Mouse (Mus musculus) MEL (cell line): Measurements from ENCODE around the gene Rpl41. TPM values are rescaled to one million over a fixed set of nuclear protein-coding genes. Genes with fewer than 3 reads are reported as not detected.
A peak's percentile ranks its signal among the peaks of the same experiment; 100 is the strongest.

Source experiments
- DNase-seq: peaks from one replicate; pipeline ENCODE4 v3.0.0; 2011; ENCODE audit warnings: low read depth, low spot score
- H3K27ac ChIP-seq: 2 replicates; pipeline ENCODE4 v1.5.1; 2012; ENCODE audit warnings: low read depth, mild to moderate bottlenecking, control low read depth, low read length, moderate library complexity; ENCODE audit not compliant: control insufficient read depth
- H3K27me3 ChIP-seq, 2 experiments: fragments of 150-350 bp in 1 of 2; sonication (generic) in 1 of 2; 2 replicates each; pipeline ENCODE4 v1.6.1; 2012; ENCODE audit warnings: low read length in 2 of 2, mild to moderate bottlenecking in 2 of 2, improper control_type of control experiment in 1 of 2, moderate library complexity in 1 of 2; ENCODE audit not compliant: insufficient read depth in 2 of 2, control insufficient read depth in 1 of 2
- H3K36me3 ChIP-seq, 2 experiments: 2 replicates each; pipeline ENCODE4 v1.6.1; 2012 to 2014; ENCODE audit warnings: low read length in 2 of 2, improper control_type of control experiment in 1 of 2, inconsistent platforms in 1 of 2, mild to moderate bottlenecking in 1 of 2; ENCODE audit not compliant: insufficient read depth in 2 of 2, control insufficient read depth in 1 of 2
- H3K4me1 ChIP-seq, 2 experiments: fragments of 150-350 bp in 1 of 2; sonication (generic) in 1 of 2; 2 replicates each; pipeline ENCODE4 v1.6.1; 2012; ENCODE audit warnings: low read length in 2 of 2, improper control_type of control experiment in 1 of 2, mild to moderate bottlenecking in 1 of 2; ENCODE audit not compliant: insufficient read depth in 2 of 2, control insufficient read depth in 1 of 2
- H3K4me3 ChIP-seq, 2 experiments: fragments of 150-350 bp in 1 of 2; sonication (generic) in 1 of 2; 2 replicates each; pipeline ENCODE4 v1.5.1; 2012; ENCODE audit warnings: low read depth in 2 of 2, low read length in 2 of 2, mild to moderate bottlenecking in 2 of 2, moderate library complexity in 2 of 2, control low read depth in 1 of 2, improper control_type of control experiment in 1 of 2; ENCODE audit not compliant: control insufficient read depth in 1 of 2, insufficient read depth in 1 of 2
- H3K79me2 ChIP-seq: 2 replicates; pipeline ENCODE4 v1.6.1; 2012; ENCODE audit warnings: mild to moderate bottlenecking, low read length, moderate library complexity; ENCODE audit not compliant: control insufficient read depth, poor library complexity, insufficient read depth
- H3K9ac ChIP-seq: 2 replicates; pipeline ENCODE4 v1.6.1; 2012; ENCODE audit warnings: low read depth, mild to moderate bottlenecking, control low read depth, low read length, moderate library complexity; ENCODE audit not compliant: control insufficient read depth, poor library complexity, severe bottlenecking
- H3K9me3 ChIP-seq: fragments of 150-350 bp; sonication (generic); replicated peaks from 2 replicates; pipeline ENCODE4 v1.6.1; 2012; ENCODE audit warnings: mild to moderate bottlenecking, low read length, improper control_type of control experiment, moderate library complexity; ENCODE audit not compliant: insufficient read depth
- BHLHE40 ChIP-seq: IDR thresholded peaks from 2 replicates; pipeline ENCODE4 v1.6.1; 2012; ENCODE audit warnings: low read depth, mild to moderate bottlenecking, inconsistent platforms, low read length, improper control_type of control experiment, borderline replicate concordance
- CHD1 ChIP-seq: IDR thresholded peaks from 2 replicates; pipeline ENCODE4 v1.6.1; 2012; ENCODE audit warnings: low read depth, mild to moderate bottlenecking, inconsistent platforms, low read length, improper control_type of control experiment
- CHD2 ChIP-seq: IDR thresholded peaks from 2 replicates; pipeline ENCODE4 v1.6.1; 2011; ENCODE audit warnings: low read length, improper control_type of control experiment
- CTCF ChIP-seq, 3 experiments: IDR thresholded peaks in 2 of 3; conservative IDR thresholded peaks in 1 of 3; 2 replicates each; pipeline ENCODE4 v1.5.1; 2011 to 2012; ENCODE audit warnings: low read length in 3 of 3, low read depth in 2 of 3, mild to moderate bottlenecking in 2 of 3, improper control_type of control experiment in 1 of 3, inconsistent platforms in 1 of 3, mixed read lengths in 1 of 3, moderate library complexity in 1 of 3; ENCODE audit not compliant: control insufficient read depth in 1 of 3, insufficient read depth in 1 of 3, poor library complexity in 1 of 3, severe bottlenecking in 1 of 3
- E2F4 ChIP-seq: IDR thresholded peaks from 2 replicates; pipeline ENCODE4 v1.6.1; 2011; ENCODE audit warnings: low read depth, low read length, improper control_type of control experiment, borderline replicate concordance
- ELF1 ChIP-seq: IDR thresholded peaks from 2 replicates; pipeline ENCODE4 v1.6.1; 2014; ENCODE audit warnings: low read depth, mild to moderate bottlenecking, inconsistent platforms, low read length, improper control_type of control experiment, moderate library complexity
- EP300 ChIP-seq, 2 experiments: IDR thresholded peaks; 2 replicates each; pipeline ENCODE4 v1.6.1; 2011; ENCODE audit warnings: improper control_type of control experiment in 2 of 2, low read length in 2 of 2, low read depth in 1 of 2, mild to moderate bottlenecking in 1 of 2
- ETS1 ChIP-seq: IDR thresholded peaks from 2 replicates; pipeline ENCODE4 v1.6.1; 2012; ENCODE audit warnings: low read depth, mild to moderate bottlenecking, inconsistent platforms, low read length, improper control_type of control experiment, moderate library complexity
- GABPA ChIP-seq: IDR thresholded peaks from 2 replicates; pipeline ENCODE4 v1.6.1; 2012; ENCODE audit warnings: low read depth, mild to moderate bottlenecking, inconsistent platforms, low read length, improper control_type of control experiment, moderate library complexity
- GATA1 ChIP-seq: IDR thresholded peaks from 2 replicates; pipeline ENCODE4 v1.6.1; 2011; ENCODE audit warnings: low read depth, low read length, improper control_type of control experiment
- HCFC1 ChIP-seq: IDR thresholded peaks from 2 replicates; pipeline ENCODE4 v1.6.1; 2012; ENCODE audit warnings: low read depth, mild to moderate bottlenecking, inconsistent platforms, low read length, improper control_type of control experiment, moderate library complexity
- JUND ChIP-seq: IDR thresholded peaks from 2 replicates; pipeline ENCODE4 v1.6.1; 2011; ENCODE audit warnings: low read depth, mild to moderate bottlenecking, improper control_type of control experiment, low read length
- KAT2A ChIP-seq: conservative IDR thresholded peaks from 2 replicates; pipeline ENCODE4 v1.6.1; 2012; ENCODE audit warnings: low read depth, low read length, improper control_type of control experiment, inconsistent platforms
- MAFK ChIP-seq: IDR thresholded peaks from 2 replicates; pipeline ENCODE4 v1.6.1; 2011; ENCODE audit warnings: low read depth, mild to moderate bottlenecking, low read length, improper control_type of control experiment, borderline replicate concordance
- MAX ChIP-seq: IDR thresholded peaks from 2 replicates; pipeline ENCODE4 v1.6.1; 2011; ENCODE audit warnings: low read length, improper control_type of control experiment
- MEF2A ChIP-seq: IDR thresholded peaks from 2 replicates; pipeline ENCODE4 v1.6.1; 2014; ENCODE audit warnings: low read depth, mild to moderate bottlenecking, inconsistent platforms, low read length, improper control_type of control experiment; ENCODE audit not compliant: poor library complexity, insufficient replicate concordance, severe bottlenecking; ENCODE audit errors: extremely low read depth
- MYB ChIP-seq: IDR thresholded peaks from 2 replicates; pipeline ENCODE4 v1.6.1; 2011; ENCODE audit warnings: mild to moderate bottlenecking, low read depth, low read length, improper control_type of control experiment
- MYC ChIP-seq: IDR thresholded peaks from 2 replicates; pipeline ENCODE4 v1.6.1; 2011; ENCODE audit warnings: low read depth, mild to moderate bottlenecking, low read length, improper control_type of control experiment, moderate library complexity
- NELFE ChIP-seq: IDR thresholded peaks from 2 replicates; pipeline ENCODE4 v1.6.1; 2011; ENCODE audit warnings: low read depth, low read length, improper control_type of control experiment
- NRF1 ChIP-seq: IDR thresholded peaks from 2 replicates; pipeline ENCODE4 v1.6.1; 2014; ENCODE audit warnings: low read depth, mild to moderate bottlenecking, inconsistent platforms, low read length, improper control_type of control experiment, moderate library complexity; ENCODE audit not compliant: poor library complexity, insufficient read depth, severe bottlenecking
- POLR2A ChIP-seq, 2 experiments: IDR thresholded peaks; 2 replicates each; pipeline ENCODE4 v1.6.1; 2011 to 2012; ENCODE audit warnings: low read length in 2 of 2, mild to moderate bottlenecking in 2 of 2, control low read depth in 1 of 2, improper control_type of control experiment in 1 of 2, low read depth in 1 of 2, moderate library complexity in 1 of 2; ENCODE audit not compliant: control insufficient read depth in 1 of 2, insufficient read depth in 1 of 2, poor library complexity in 1 of 2
- POLR2AphosphoS2 ChIP-seq: IDR thresholded peaks from 2 replicates; pipeline ENCODE4 v1.6.1; 2011; ENCODE audit warnings: low read length, improper control_type of control experiment
- POLR2AphosphoS5 ChIP-seq: IDR thresholded peaks from 2 replicates; pipeline ENCODE4 v1.6.1; 2012; ENCODE audit warnings: low read depth, borderline replicate concordance, mild to moderate bottlenecking, inconsistent platforms, low read length, moderate library complexity, mixed read lengths
- RAD21 ChIP-seq: IDR thresholded peaks from 2 replicates; pipeline ENCODE4 v1.6.1; 2011; ENCODE audit warnings: mild to moderate bottlenecking, low read depth, low read length, improper control_type of control experiment
- RCOR1 ChIP-seq: IDR thresholded peaks from 2 replicates; pipeline ENCODE4 v1.6.1; 2012; ENCODE audit warnings: low read depth, mild to moderate bottlenecking, inconsistent platforms, low read length, improper control_type of control experiment
- SIN3A ChIP-seq: IDR thresholded peaks from 2 replicates; pipeline ENCODE4 v1.6.1; 2012; ENCODE audit warnings: low read length, improper control_type of control experiment, inconsistent platforms
- SMC3 ChIP-seq: IDR thresholded peaks from 2 replicates; pipeline ENCODE4 v1.6.1; 2011; ENCODE audit warnings: low read depth, low read length, improper control_type of control experiment
- TAL1 ChIP-seq: IDR thresholded peaks from 2 replicates; pipeline ENCODE4 v1.6.1; 2012; ENCODE audit warnings: mild to moderate bottlenecking, inconsistent platforms, low read length, moderate library complexity, mixed read lengths
- TBP ChIP-seq: IDR thresholded peaks from 2 replicates; pipeline ENCODE4 v1.8.0; 2011; ENCODE audit warnings: low read depth, low read length, improper control_type of control experiment
- TCF12 ChIP-seq: IDR thresholded peaks from 2 replicates; pipeline ENCODE4 v1.6.1; 2014; ENCODE audit warnings: low read depth, mild to moderate bottlenecking, inconsistent platforms, low read length, improper control_type of control experiment, moderate library complexity
- UBTF ChIP-seq: IDR thresholded peaks from 2 replicates; pipeline ENCODE4 v1.6.1; 2012; ENCODE audit warnings: low read depth, mild to moderate bottlenecking, inconsistent platforms, low read length, improper control_type of control experiment, moderate library complexity, borderline replicate concordance; ENCODE audit not compliant: insufficient read depth
- USF1 ChIP-seq: IDR thresholded peaks from 2 replicates; pipeline ENCODE4 v1.6.1; 2014; ENCODE audit warnings: low read depth, mild to moderate bottlenecking, inconsistent platforms, low read length, improper control_type of control experiment, moderate library complexity
- ZC3H11A ChIP-seq: IDR thresholded peaks from 2 replicates; pipeline ENCODE4 v1.6.1; 2012; ENCODE audit warnings: low read depth, mild to moderate bottlenecking, inconsistent platforms, low read length, improper control_type of control experiment
- ZKSCAN1 ChIP-seq: IDR thresholded peaks from 2 replicates; pipeline ENCODE4 v1.6.1; 2012; ENCODE audit warnings: low read depth, mild to moderate bottlenecking, inconsistent platforms, low read length, improper control_type of control experiment, moderate library complexity
- ZMIZ1 ChIP-seq: IDR thresholded peaks from 2 replicates; pipeline ENCODE4 v1.6.1; 2012; ENCODE audit warnings: low read depth, mild to moderate bottlenecking, inconsistent platforms, low read length, improper control_type of control experiment, moderate library complexity
- ZNF384 ChIP-seq: IDR thresholded peaks from 2 replicates; pipeline ENCODE4 v1.6.1; 2012; ENCODE audit warnings: low read depth, mild to moderate bottlenecking, inconsistent platforms, low read length, improper control_type of control experiment
- polyA plus RNA-seq, 2 experiments: library from polyadenylated mRNA; stranded (reverse) in 1 of 2; unstranded in 1 of 2; fragments of >175 nt in 1 of 2; fragments of >200 nt in 1 of 2; gene quantifications; 2 replicates each; pipeline versions ENCODE4 v1.2.1 to v1.2.4; 2012; ENCODE audit warnings: low replicate concordance in 2 of 2, low read depth in 1 of 2; ENCODE audit not compliant: insufficient read length in 2 of 2, insufficient read depth in 1 of 2, missing spikeins in 1 of 2
- total RNA-seq: library from RNA; depleted of rRNA; stranded (reverse); fragments of 300-350 nt; gene quantifications from 2 replicates; pipeline ENCODE4 v1.2.3, GENCODE M21; 2012

The Rpl41 gene
- total and polyA plus RNA-seq, 3 experiments: 274 to 10,905 (median 6,931) TPM

DNA sequence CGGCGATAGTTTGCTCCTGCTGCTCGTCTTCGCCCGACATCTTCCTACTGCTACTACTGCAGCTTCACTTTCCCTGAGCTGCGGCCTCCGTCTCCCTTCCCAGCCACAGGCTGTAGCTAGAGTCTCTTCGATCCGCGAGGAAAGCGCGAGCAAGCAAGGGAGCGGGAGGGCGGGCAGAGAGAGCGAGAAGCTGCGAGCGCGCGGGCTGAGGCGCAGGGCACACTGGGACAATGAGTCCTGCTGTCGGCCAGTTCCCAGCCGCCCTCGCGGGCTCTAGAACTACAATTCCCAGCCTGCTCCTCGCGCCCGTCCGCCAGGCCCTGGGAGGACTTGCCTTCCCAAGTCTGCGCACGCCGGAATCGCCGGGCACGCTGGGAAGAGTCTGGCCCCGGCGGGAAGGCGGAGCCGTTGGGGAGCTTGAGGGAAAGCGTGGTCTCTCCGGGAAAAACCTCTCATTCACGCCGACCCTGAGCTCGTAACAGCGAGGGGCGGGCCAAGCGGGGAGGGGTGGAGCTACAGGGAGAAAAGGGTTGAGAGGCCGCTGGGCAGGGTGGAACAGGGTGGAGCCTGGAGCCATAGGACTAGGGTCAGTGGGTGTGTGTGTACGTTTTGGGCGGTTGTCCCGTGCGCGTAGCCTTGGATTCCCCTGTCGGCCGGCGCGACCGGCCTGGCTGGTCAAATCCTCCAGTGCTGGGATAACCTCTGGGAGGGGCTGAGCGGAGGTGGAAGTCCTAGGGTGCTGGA, 16.9 kb upstream of the Rpl41 start, which contains the start of gene Pa2g4:
Gene Pa2g4, minus strand, starts transcription at position 200 of the 744 bp plus-strand sequence.
- peaks cover 0 to 11% of the 10 kb centered on the region in 2 experiments; a peak in 3 of 4 replicates for H3K4me1 ChIP-seq
- peak within 1 kb of the TSS; percentile 72 to 92 for H3K4me3 ChIP-seq
- no peaks in the 10 kb centered on the region for H3K27me3 ChIP-seq
- H3K79me2 ChIP-seq: peaks cover 42% of the 10 kb centered on the region
- peak within 1 kb of the TSS; percentile 94 for H3K9ac ChIP-seq
- DNase-seq: peak; percentile 99
- peak within 1 kb of the TSS; percentile 79 for H3K27ac ChIP-seq
- H3K36me3 ChIP-seq: peaks cover 21 to 24% of the 10 kb centered on the region in 2 experiments
- no peaks in the 10 kb centered on the region for H3K9me3 ChIP-seq
- TF ChIP-seq CTCF (IDR thresholded peaks at IDR 0.05 in 2 of 3, conservative IDR thresholded peaks at IDR 0.05 in 1 of 3; ENCODE audit: control insufficient read depth in 1 of 3, insufficient read depth in 1 of 3, low read depth in 2 of 3, low read length in 3 of 3, poor library complexity in 1 of 3, severe bottlenecking in 1 of 3) (no peak), ELF1 (peak; percentile 85), KAT2A (peak; percentile 94), POLR2AphosphoS2 (peak; percentile 62), JUND (no peak), MAX (peak; percentile 85), POLR2AphosphoS5 (no peak), TBP (peak; percentile 69; the same call in 1 of the 2 replicates), SMC3 (no peak), CHD2 (no peak; the same call in 1 of the 2 replicates), ZKSCAN1 (no peak), MYC (peak; percentile 82), HCFC1 (peak; percentile 98), TAL1 (no peak), ZC3H11A (no peak), ZNF384 (no peak), EP300 (IDR thresholded peaks at IDR 0.05; ENCODE audit: low read depth in 1 of 2, low read length in 2 of 2) (no peak), UBTF (no peak), POLR2A (IDR thresholded peaks at IDR 0.05; ENCODE audit: control insufficient read depth in 1 of 2, insufficient read depth in 1 of 2, low read depth in 1 of 2, low read length in 2 of 2, poor library complexity in 1 of 2) (peak; percentile 73; a peak in 2 of 4 replicates), MAFK (no peak), TCF12 (peak; percentile 54), RCOR1 (no peak), NELFE (peak; percentile 70), ZMIZ1 (peak; percentile 75), MYB (no peak), GABPA (no peak), NRF1 (peak; percentile 81), GATA1 (no peak), RAD21 (no peak), E2F4 (peak; percentile 66; the same call in 1 of the 2 replicates), CHD1 (no peak), BHLHE40 (0 out of 2 replicates have a peak, but pooled peaks have one; percentile 52), ETS1 (no peak), SIN3A (peak; percentile 94), USF1 (no peak), MEF2A (no peak)
